Mouse (Mus musculus) E14TG2a.4 (cell line): ENCODE results near the gene Endou.

Experiments used
- CTCF ChIP-seq: conservative IDR thresholded peaks from 2 replicates; pipeline ENCODE4 v1.5.1; 2014; ENCODE audit warnings: low read length
- NANOG ChIP-seq: IDR thresholded peaks from 2 replicates; pipeline ENCODE4 v1.6.1; 2014; ENCODE audit warnings: borderline replicate concordance, low read length, mixed read lengths
- POU5F1 ChIP-seq: IDR thresholded peaks from 2 replicates; pipeline ENCODE4 v1.6.1; 2014; ENCODE audit warnings: low read length, borderline replicate concordance

DNA sequence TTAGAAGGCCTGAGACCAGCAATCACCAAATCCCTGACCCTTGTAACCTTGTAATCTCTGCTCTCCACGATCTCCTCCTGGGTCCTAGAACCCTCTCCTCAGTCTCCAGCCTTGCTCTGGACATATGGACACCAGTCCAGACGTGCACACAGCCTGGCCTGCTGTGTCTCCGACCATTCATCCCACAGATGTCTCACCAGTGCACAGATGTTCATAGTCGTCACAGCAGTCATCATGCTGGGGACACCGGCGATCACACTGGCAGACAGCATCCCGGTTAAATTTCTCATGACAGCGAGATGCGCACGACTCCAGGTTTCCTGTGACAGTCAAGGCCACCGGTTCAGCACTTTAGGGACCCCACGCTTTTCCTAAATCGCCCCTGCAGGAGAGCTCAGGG is 4.8 kb downstream of the Endou start:
- no peak for TF ChIP-seq CTCF
- no peak for TF ChIP-seq NANOG
- no peak for TF ChIP-seq POU5F1
